Mouse (Mus musculus) macrophage (primary cell): ENCODE measurements at regions not wholly inside any gene's neighbourhood (a gene's known extent, or its start where the extent isn't known, plus 50 kb on each side); places are given as distances from the start of the nearest gene placed in this dataset.
A peak's percentile ranks its signal among the peaks of the same experiment; 100 is the strongest.
"Not testable (repeated sequence)": the region's sequence is repeated elsewhere in the genome, so short reads cannot be mapped to it uniquely, and the experiment has no call there.

Experiments
- H3K27ac ChIP-seq: fragments of 350-480 bp; formaldehyde crosslinking; 2 replicates; pipeline ENCODE4 v1.9.0; 2021
- H3K36me3 ChIP-seq: fragments of 350-480 bp; formaldehyde crosslinking; 2 replicates; pipeline ENCODE4 v1.9.0; 2021; ENCODE audit errors: inconsistent target
- H3K4me3 ChIP-seq: fragments of 350-480 bp; formaldehyde crosslinking; 2 replicates; pipeline ENCODE4 v1.9.0; 2021; ENCODE audit errors: inconsistent target
- H3K79me2 ChIP-seq: fragments of 350-480 bp; formaldehyde crosslinking; 2 replicates; pipeline ENCODE4 v1.9.0; 2021; ENCODE audit errors: inconsistent target
- WGBS: methylation state at CpG from one replicate; pipeline ENCODE4 v1.1.7; 2026; ENCODE audit warnings: inconsistent platforms; ENCODE audit not compliant: missing documents; 5-methylcytosine and 5-hydroxymethylcytosine counted together

DNA sequence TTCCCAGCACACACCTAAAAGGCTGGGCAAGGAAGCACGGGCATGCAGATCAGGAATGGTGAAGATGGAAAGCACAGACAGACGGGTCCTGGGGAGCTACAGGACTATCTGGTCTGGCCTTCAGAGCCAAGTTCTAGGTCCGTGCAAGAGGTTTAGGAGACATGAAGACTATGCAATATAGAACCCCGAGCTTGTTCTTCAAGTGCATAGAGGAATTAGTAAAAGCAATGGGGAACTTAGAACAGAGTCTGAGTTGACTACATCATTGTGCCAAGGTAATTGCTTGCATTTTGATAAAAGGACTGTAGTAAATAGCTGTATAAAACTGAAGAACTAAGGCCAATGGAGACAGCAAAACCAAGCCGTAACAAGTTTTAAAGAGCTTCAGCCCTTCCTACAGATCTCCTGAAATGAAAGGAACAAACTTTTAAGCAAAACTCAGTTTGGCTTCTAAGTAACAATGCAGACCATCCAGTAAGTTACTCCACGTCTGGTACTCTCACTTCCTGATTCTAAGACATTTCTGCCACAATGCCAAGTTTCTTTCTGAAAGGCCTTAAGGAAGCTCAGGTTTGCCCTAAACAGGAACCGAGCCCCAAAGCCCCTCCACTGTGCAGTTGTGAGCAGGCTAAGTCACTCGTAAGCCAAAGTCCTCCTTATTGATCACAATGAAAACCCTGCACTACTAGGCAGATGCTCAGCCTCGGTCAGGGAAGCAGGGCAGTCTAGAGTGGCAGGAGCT lies 234.0 kb upstream of the Smim15 start:
- peaks cover 93% of the 10 kb centered on the region for H3K79me2 ChIP-seq
- 27% methylated on average over 9 of the region's 9 CpGs for whole genome bisulfite sequencing
- no peak overlapping the region for H3K4me3 ChIP-seq
- H3K36me3 ChIP-seq = no peaks in the 10 kb centered on the region
- H3K27ac ChIP-seq = peak overlapping the region; percentile 40

DNA sequence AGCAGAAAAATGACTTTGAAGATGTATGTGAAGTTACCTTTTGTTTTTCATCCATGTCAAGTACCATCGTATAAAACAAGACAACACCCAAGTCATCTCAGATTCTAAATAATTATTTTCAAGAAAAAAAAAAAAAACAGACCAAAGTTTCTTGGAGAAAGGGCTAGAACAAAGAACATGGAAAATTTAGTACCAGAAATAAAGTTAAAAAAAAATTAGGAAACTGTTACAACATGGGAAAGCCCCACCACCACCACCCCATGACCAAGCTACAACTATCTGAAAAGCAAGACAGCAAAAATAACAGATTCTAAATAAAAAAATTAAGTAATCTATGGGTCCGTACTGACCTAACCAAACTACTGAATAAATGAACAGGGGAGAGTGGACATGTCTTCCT lies 235.3 kb upstream of the Smim15 start:
- peaks cover 93% of the 10 kb centered on the region for H3K79me2 ChIP-seq
- no peaks in the 10 kb centered on the region for H3K36me3 ChIP-seq
- H3K27ac ChIP-seq = no peak overlapping the region
- 92% methylated on average over 2 of the region's 2 CpGs for WGBS
- no peak overlapping the region for H3K4me3 ChIP-seq

DNA sequence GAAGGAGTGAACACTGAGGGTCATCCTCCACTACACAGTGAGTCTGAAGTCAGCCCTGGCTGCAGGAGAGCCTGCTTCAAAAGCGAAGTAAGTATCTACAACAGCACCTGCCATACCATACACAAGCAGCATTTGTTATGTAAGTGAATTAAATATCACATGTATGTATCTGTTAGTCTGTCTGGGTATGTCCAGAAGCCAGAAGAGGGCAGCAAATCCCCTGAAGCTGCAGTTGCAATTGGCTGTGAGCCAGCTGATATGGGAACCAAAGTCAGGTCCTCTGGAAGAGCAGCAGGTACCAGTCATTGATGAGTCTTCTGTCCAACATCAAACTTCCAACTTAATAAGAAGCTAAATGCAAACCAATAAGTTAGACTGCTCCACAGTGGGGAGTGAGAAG lies 239.8 kb upstream of the Smim15 start:
- no peak overlapping the region for H3K27ac ChIP-seq
- H3K79me2 ChIP-seq = peaks cover 100% of the 10 kb centered on the region
- no peak overlapping the region for H3K4me3 ChIP-seq
- 100% methylated on average over 1 of the region's 1 CpGs for WGBS
- no peaks in the 10 kb centered on the region for H3K36me3 ChIP-seq

DNA sequence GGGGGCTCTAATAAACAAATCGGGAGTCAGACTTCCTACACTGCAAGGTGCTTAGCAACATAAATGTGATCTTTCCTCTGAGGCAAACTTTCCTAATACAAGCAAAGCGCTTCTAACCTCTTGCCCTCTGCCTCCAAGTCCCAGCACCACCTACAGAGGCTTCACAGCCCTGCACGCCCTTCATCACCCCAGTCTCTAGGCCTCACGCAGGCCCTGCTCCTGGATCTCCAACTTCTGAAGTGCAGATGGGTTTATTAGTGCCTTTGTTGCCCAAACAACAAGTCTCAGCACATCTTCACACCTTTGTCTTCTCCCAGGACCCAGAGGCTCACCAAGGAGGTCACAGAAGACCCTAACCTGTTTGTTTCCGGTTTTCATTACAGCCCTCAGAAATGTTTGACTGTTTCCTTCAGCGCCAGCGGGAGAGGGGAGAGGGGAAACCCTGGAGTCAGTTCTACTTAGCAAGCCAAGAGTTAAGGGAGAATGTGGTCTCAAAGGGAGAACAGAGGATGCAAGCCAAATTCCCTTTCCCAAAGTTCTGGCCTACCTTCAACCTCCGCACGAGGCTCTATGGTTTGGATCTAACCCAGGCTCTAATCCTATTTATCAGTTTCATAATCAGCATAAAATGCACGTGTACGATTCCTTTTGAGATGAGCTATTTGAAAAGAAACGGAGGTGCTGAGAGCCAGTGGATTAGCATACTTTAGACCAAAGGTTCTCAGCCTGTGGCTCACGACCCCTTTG lies 244.9 kb upstream of the Smim15 start:
- peaks cover 100% of the 10 kb centered on the region for H3K79me2 ChIP-seq
- H3K36me3 ChIP-seq = no peaks in the 10 kb centered on the region
- H3K4me3 ChIP-seq = no peak overlapping the region
- WGBS = 91% methylated on average over 13 of the region's 13 CpGs
- no peak overlapping the region for H3K27ac ChIP-seq

DNA sequence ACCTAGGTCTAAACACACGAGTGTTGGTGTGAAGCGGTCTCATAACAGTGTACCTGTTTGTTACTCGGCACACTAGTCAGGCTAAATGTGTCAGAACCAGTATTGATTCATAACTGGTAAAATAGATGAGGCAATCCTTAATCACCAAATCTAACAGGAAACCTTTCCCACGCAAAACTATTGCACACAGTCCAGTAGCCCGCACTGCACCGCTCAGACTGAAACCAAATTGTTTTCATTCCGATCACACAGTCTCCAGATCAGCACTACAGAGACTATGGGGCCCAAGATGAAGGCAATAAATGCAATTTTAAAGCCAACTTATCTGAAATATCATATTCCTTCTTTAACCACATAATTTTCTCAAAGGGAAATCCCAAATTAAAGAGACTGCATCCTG lies 246.1 kb upstream of the Smim15 start:
- peaks cover 100% of the 10 kb centered on the region for H3K79me2 ChIP-seq
- 76% methylated on average over 7 of the region's 7 CpGs for WGBS
- H3K36me3 ChIP-seq = no peaks in the 10 kb centered on the region
- no peak overlapping the region for H3K4me3 ChIP-seq
- no peak overlapping the region for H3K27ac ChIP-seq

DNA sequence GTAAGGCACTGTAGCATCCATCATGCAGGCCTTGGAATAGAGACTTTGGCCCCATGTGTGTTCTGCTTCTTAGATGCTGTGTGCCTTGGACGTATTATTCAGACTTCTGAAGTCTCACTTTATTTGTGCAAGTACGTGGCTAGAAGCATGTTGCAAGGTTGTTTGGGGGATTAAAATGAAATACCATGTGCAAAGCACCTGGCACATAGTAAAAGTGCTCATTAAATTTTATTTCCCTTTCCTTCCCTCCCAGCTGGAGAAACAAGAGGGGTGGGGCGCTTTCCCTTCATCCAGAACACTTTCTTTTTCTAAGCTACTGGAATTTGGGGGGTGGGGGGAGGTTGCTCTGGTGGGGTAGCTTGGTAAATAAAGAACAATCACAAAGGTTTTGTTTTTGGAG lies 248.7 kb upstream of the Smim15 start:
- Histone ChIP-seq H3K79me2 (peaks cover 100% of the 10 kb centered on the region), H3K27ac (no peak overlapping the region), H3K36me3 (no peaks in the 10 kb centered on the region), H3K4me3 (no peak overlapping the region)
- 100% methylated on average over 3 of the region's 3 CpGs for WGBS

DNA sequence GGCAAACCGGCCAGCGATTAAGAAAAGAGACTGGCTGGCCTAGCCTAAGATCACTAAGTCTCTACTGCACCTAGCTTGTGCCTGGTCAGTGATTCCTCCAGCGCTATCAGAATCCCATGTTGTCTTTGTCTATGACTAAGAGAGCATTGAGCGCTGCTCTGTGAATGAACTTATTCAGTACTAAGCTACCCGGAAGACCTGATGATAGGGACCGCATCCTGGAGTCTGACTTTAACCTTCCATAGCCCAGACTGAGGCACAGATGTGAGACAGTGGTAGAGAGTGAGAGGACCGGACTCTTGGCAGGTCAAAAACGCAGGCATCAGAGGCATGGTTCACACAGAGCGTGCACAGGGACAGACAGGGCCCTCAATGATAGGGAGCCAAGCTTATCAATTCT lies 252.5 kb upstream of the Smim15 start:
- Histone ChIP-seq H3K36me3 (no peaks in the 10 kb centered on the region), H3K4me3 (no peak overlapping the region), H3K27ac (no peak overlapping the region), H3K79me2 (peaks cover 99% of the 10 kb centered on the region)
- 95% methylated on average over 9 of the region's 9 CpGs for WGBS

DNA sequence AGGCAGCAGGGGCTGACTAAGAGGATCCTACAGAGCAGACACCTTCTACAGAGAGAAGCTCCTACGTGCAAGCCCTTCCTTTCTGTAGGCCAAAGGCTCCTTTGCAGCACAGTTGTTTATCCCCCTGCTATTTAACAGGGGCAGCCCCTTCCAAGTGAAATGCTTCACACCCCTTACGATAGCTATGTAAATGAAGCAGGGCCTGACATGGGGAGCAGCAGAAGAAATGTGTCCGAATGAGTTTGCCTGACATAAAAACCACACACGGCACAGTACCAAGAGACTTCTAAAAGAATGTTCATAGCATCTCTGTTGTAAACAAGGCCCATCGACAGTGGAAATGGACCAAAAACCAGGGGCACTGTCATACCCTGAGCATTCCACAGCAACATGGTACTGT lies 259.3 kb upstream of the Smim15 start:
- H3K4me3 ChIP-seq = no peak overlapping the region
- H3K36me3 ChIP-seq = no peaks in the 10 kb centered on the region
- peaks cover 93% of the 10 kb centered on the region for H3K79me2 ChIP-seq
- H3K27ac ChIP-seq = no peak overlapping the region
- 91% methylated on average over 5 of the region's 5 CpGs for WGBS

DNA sequence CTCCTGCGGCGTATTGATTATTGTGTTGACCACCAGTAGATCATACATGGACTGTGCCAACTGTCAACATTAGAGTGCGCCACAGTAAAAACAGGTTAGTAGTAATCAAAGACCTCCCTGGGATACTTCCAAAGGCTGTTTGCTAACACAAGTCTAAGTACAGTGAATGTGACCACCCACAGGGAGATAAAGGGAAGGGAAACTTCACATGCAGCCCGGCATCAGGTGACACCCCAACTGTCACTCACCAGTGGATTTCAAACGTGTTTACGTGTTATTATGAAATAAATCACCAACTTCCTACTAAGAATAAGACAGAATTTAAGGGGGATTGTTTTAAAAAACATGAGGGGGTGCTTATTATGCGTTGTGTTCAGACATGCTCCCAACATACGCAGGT lies 262.5 kb upstream of the Smim15 start:
- Histone ChIP-seq H3K27ac (no peak overlapping the region), H3K79me2 (peaks cover 94% of the 10 kb centered on the region), H3K36me3 (no peaks in the 10 kb centered on the region), H3K4me3 (no peak overlapping the region)
- 58% methylated on average over 8 of the region's 8 CpGs for WGBS

DNA sequence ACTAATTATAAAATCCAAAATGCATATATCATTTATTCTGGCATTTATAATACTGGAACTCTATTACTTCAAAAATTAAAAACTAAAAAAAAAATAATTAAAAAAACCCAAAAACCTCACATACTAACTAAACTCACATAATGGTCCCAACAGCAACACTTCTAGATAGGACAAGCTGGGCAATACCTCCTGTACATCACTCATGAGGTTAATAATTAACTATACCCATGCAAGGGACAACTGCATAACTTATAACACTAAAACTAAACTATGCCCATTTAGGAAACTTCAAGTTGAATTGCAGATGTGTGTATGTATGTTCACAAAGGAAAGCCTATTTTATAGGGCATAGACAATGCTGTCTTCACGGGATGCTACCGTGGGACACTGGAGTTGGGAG lies 263.0 kb upstream of the Smim15 start:
- peaks cover 94% of the 10 kb centered on the region for H3K79me2 ChIP-seq
- H3K36me3 ChIP-seq = no peaks in the 10 kb centered on the region
- no peak overlapping the region for H3K27ac ChIP-seq
- 96% methylated on average over 2 of the region's 2 CpGs for WGBS
- no peak overlapping the region for H3K4me3 ChIP-seq

DNA sequence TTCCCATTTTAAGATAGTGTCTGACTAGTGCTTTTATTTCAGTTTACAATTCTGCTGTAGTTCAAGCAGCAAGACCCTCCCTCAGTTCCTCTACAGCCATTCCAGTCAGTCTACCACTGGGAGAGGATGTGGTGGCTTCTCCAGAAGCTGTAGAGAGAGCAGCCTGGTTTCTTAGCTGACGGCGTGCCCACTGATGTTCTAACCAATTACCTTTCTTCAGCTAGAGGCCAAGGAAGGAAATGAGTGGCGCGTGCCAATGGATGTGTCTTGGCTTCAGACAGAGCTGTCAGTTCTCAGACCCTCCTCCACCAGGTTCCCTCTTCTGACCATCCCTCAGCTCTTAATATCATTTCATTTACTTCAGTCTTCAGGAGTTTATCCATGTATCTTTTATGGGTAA lies 264.7 kb upstream of the Smim15 start:
- Histone ChIP-seq H3K36me3 (no peaks in the 10 kb centered on the region), H3K27ac (no peak overlapping the region), H3K79me2 (peaks cover 91% of the 10 kb centered on the region), H3K4me3 (no peak overlapping the region)
- 51% methylated on average over 4 of the region's 4 CpGs for WGBS

DNA sequence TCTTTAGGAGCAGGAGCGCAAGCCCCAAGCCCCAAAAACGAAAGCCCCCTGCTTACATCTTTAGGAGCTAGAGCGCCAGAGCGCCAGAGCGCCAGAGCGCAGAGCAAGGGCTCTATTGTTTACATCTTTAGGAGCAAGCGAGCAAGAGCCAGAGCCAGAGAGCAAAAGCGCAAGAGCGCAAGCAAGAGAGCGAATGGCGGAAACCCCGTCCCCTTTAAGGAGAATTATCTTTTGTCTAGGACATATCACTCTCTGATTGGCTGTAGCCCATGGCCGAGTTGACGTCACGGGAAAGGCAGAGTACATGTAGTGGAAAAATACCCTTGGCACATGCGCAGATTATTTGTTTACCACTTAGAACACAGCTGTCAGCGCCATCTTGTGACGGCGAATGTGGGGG lies 269.7 kb upstream of the Smim15 start:
- WGBS = 100% methylated on average over 3 of the region's 19 CpGs
- H3K36me3 ChIP-seq = peaks cover 10% of the 10 kb centered on the region; the same call in 1 of the 2 replicates
- H3K4me3 ChIP-seq, H3K27ac ChIP-seq: not testable (repeated sequence)
- H3K79me2 ChIP-seq = peaks cover 48% of the 10 kb centered on the region; the same call in 1 of the 2 replicates

DNA sequence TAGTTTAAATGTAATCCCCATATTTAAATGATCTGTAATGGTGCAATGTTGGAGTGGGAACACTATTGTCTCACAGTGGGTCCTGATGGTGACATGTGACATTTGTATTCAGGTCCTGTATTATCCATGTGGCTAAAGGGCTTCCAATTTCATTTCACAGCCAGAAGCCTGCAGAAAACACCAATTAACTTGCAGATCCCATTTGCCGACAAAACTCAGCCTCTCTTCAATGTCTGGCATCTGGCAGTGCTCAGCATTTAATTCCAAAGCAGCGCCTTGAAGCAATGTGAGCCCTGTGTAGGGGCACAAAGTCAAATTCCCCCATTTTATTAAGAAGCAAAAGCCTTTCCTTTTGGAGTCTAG lies 277.0 kb upstream of the Smim15 start:
- Histone ChIP-seq H3K27ac (no peak overlapping the region), H3K4me3 (no peak overlapping the region), H3K79me2 (no peaks in the 10 kb centered on the region), H3K36me3 (peaks cover 46% of the 10 kb centered on the region)
- 97% methylated on average over 2 of the region's 2 CpGs for WGBS

DNA sequence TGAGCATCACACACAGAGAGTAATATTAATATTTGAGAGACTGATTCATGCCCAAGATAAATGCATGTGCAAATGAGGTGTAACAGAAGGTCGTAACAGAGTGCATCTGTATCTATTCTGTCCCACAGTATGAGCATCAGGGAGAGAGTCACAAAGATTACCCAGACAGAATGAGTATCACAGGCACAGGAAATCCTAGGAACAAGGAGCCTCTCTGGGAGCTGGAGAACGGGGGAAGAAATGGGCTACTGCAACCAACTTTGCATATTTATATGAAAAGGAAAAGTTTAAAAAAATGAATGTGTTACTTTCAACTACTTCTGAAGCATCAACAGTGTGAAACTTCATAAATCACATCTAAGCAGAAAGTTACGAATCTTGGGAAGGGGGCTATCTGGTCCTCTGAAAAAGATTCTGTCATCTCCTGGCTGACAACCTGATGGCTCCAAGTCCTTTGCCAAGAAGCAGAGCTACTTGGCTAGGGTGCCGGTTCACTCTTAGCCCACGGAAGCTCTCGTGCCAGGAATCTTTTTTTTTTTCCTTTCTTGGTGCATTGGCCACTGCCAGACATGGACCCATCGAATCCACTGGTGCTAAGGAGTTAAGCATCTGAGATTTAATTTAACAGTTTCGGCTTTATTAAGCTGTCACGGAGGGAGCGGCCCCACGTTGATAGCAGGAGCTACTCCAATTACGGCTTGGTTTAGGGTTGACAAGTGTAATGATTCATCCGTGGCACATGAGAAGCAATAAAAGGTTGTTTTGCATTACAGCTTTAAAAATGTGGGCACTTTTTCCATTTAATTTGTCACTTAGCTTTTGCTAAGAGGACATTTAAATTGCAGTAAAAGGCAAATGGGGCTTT lies 277.6 kb upstream of the Smim15 start:
- no peaks in the 10 kb centered on the region for H3K79me2 ChIP-seq
- H3K4me3 ChIP-seq = no peak overlapping the region
- WGBS = 90% methylated on average over 13 of the region's 13 CpGs
- H3K36me3 ChIP-seq = peaks cover 45% of the 10 kb centered on the region
- no peak overlapping the region for H3K27ac ChIP-seq

DNA sequence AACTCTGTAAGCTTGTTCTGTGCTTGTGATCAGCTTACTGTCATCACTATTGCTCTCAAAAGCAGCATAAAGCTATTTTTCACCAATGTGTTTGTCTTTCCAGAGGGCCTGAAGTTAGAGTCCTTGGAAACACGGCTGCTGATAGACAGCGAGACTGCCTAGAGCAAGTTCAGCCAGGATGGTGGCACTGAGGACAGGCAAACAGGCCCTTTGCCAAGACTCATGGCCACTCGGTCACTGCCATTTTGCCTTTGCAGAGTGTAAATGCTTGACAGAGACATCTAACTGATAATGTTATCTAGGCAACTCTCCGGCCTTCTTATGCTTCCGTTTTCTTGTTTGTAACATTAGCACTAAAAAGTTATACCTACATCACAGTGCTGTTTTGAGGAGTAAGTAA lies 280.3 kb upstream of the Smim15 start:
- peaks cover 43% of the 10 kb centered on the region for H3K36me3 ChIP-seq
- H3K79me2 ChIP-seq = no peaks in the 10 kb centered on the region
- WGBS = 99% methylated on average over 5 of the region's 5 CpGs

More for the DNA sequence above, 280.3 kb upstream of the Smim15 start:
- Histone ChIP-seq H3K4me3 (no peak overlapping the region), H3K27ac (no peak overlapping the region)
